Mouse (Mus musculus) lung, embryonic 16.5 days (tissue): ENCODE results near the gene Caskin2. TPM values are rescaled to one million over a fixed set of nuclear protein-coding genes. Genes with fewer than 3 reads are reported as not detected.

ENCODE experiments used
- ATAC-seq: fragments of 200-750 bp; cut with Nextera tagmentation; 2 replicates; pipeline ENCODE4 v1.8.0; 2017; ENCODE audit warnings: low read depth, mild to moderate bottlenecking, moderate library complexity
- H3K27ac ChIP-seq: fragments of 300-500 bp; sonication (generic); 2 replicates; pipeline ENCODE4 v1.5.1; 2014; ENCODE audit warnings: mild to moderate bottlenecking, control low read depth, low read length
- H3K27me3 ChIP-seq: fragments of 300-500 bp; sonication (generic); 2 replicates; pipeline ENCODE4 v1.6.1; 2014; ENCODE audit warnings: low read depth, low read length, mixed read lengths; ENCODE audit not compliant: control insufficient read depth, insufficient read depth
- H3K36me3 ChIP-seq: fragments of 300-500 bp; sonication (generic); 2 replicates; pipeline ENCODE4 v1.6.1; 2014; ENCODE audit warnings: low read length; ENCODE audit not compliant: control insufficient read depth, insufficient read depth
- H3K4me1 ChIP-seq: fragments of 300-500 bp; sonication (generic); replicated peaks from 2 replicates; pipeline ENCODE4 v1.6.1; 2014; ENCODE audit warnings: low read length, mixed read lengths; ENCODE audit not compliant: control insufficient read depth, insufficient read depth
- H3K4me2 ChIP-seq: fragments of 300-500 bp; sonication (generic); 2 replicates; pipeline ENCODE4 v1.6.1; 2014; ENCODE audit warnings: low read depth, low read length, control low read depth
- H3K4me3 ChIP-seq: fragments of 300-500 bp; sonication (generic); 2 replicates; pipeline ENCODE4 v1.5.1; 2014; ENCODE audit warnings: mild to moderate bottlenecking, low read length, control low read depth
- H3K9ac ChIP-seq: fragments of 300-500 bp; sonication (generic); 2 replicates; pipeline ENCODE4 v1.6.1; 2014; ENCODE audit warnings: low read length, control low read depth
- H3K9me3 ChIP-seq: fragments of 300-500 bp; sonication (generic); 2 replicates; pipeline ENCODE4 v1.6.1; 2016; ENCODE audit warnings: low read length; ENCODE audit not compliant: control insufficient read depth
- WGBS: fragments of 180-500 bp; shearing (Covaris S2); extraction: QIAGEN DNeasy Blood & Tissue Kit; methylation state at CpG from one replicate; pipeline ENCODE4 v1.1.7; 2014; 5-methylcytosine and 5-hydroxymethylcytosine counted together
- polyA plus RNA-seq: library from polyadenylated mRNA; unstranded; fragments of >200 nt; fragmentation: Nextera tagmentation; extraction: Ambion mirVana; gene quantifications from 2 replicates; pipeline ENCODE4 v1.2.1, GENCODE M21; 2015

Gene Caskin2
- polyA plus RNA-seq, 1 experiment from 2014 or later, result 21.6 TPM

- WGBS, result 69% methylated on average over 20 of the region's 20 CpGs
- H3K4me3 ChIP-seq, result peak overlapping the region; percentile 75
- H3K9me3 ChIP-seq, result no peaks in the 10 kb centered on the region
- peak overlapping the region; percentile 19; the same call in 1 of the 2 replicates for H3K27ac ChIP-seq
- H3K4me1 ChIP-seq, result peaks cover 59% of the 10 kb centered on the region
- H3K36me3 ChIP-seq, result peaks cover 6% of the 10 kb centered on the region
- H3K9ac ChIP-seq, result peak overlapping the region; percentile 91
- no peaks in the 10 kb centered on the region for H3K27me3 ChIP-seq
- peak overlapping the region; percentile 95 for H3K4me2 ChIP-seq
- ATAC-seq, result no peak
These were observed 1.9 kb downstream of the Caskin2 start for GRCm38 (mm10) chr11:115811381-115812093.

GRCm38 (mm10) chr11:115810377-115810776, 3.1 kb downstream of the Caskin2 start:
- Histone ChIP-seq H3K4me2 (peak overlapping the region; percentile 95), H3K36me3 (peaks cover 12% of the 10 kb centered on the region), H3K4me1 (peaks cover 53% of the 10 kb centered on the region), H3K27me3 (no peaks in the 10 kb centered on the region), H3K4me3 (peak overlapping the region; percentile 75), H3K9me3 (no peaks in the 10 kb centered on the region), H3K27ac (peak overlapping the region; percentile 81), H3K9ac (peak overlapping the region; percentile 54)
- 27% methylated on average over 14 of the region's 14 CpGs for WGBS
- no peak for ATAC-seq

GRCm38 (mm10) chr11:115809311-115809781, 4.1 kb downstream of the Caskin2 start:
- H3K27ac ChIP-seq, result peak overlapping the region; percentile 81
- ATAC-seq, result peak; percentile 24
- peak overlapping the region; percentile 38; the same call in 1 of the 2 replicates for H3K9ac ChIP-seq
- peak overlapping the region; percentile 95; the same call in 1 of the 2 replicates for H3K4me2 ChIP-seq
- 48% methylated on average over 8 of the region's 8 CpGs for WGBS
- H3K4me3 ChIP-seq, result peak overlapping the region; percentile 3; the same call in 1 of the 2 replicates
- H3K4me1 ChIP-seq, result peaks cover 49% of the 10 kb centered on the region
- no peaks in the 10 kb centered on the region for H3K9me3 ChIP-seq
- peaks cover 19% of the 10 kb centered on the region for H3K36me3 ChIP-seq
- H3K27me3 ChIP-seq, result no peaks in the 10 kb centered on the region

- no peaks in the 10 kb centered on the region for H3K27me3 ChIP-seq
- peak; percentile 15 for ATAC-seq
- H3K4me1 ChIP-seq, result peaks cover 46% of the 10 kb centered on the region
- H3K36me3 ChIP-seq, result peaks cover 21% of the 10 kb centered on the region
- no peaks in the 10 kb centered on the region for H3K9me3 ChIP-seq
- H3K27ac ChIP-seq, result peak overlapping the region; percentile 81
- peak overlapping the region; percentile 3; the same call in 1 of the 2 replicates for H3K4me3 ChIP-seq
- H3K9ac ChIP-seq, result peak overlapping the region; percentile 38
- H3K4me2 ChIP-seq, result peak overlapping the region; percentile 95
- 9% methylated on average over 10 of the region's 10 CpGs for WGBS
These were observed 4.6 kb downstream of the Caskin2 start for GRCm38 (mm10) chr11:115808696-115809310.

- no peak overlapping the region for H3K27ac ChIP-seq
- WGBS, result 69% methylated on average over 11 of the region's 11 CpGs
- no peaks in the 10 kb centered on the region for H3K27me3 ChIP-seq
- peaks cover 26% of the 10 kb centered on the region for H3K36me3 ChIP-seq
- H3K9me3 ChIP-seq, result no peaks in the 10 kb centered on the region
- H3K4me3 ChIP-seq, result no peak overlapping the region
- peaks cover 46% of the 10 kb centered on the region for H3K4me1 ChIP-seq
- ATAC-seq, result no peak
- H3K9ac ChIP-seq, result no peak overlapping the region
- peak overlapping the region; percentile 95; the same call in 1 of the 2 replicates for H3K4me2 ChIP-seq
These were observed 5.5 kb downstream of the Caskin2 start for GRCm38 (mm10) chr11:115807971-115808370.

- H3K4me2 ChIP-seq, result no peak overlapping the region
- H3K9me3 ChIP-seq, result no peaks in the 10 kb centered on the region
- H3K4me3 ChIP-seq, result no peak overlapping the region
- no peak overlapping the region for H3K9ac ChIP-seq
- H3K36me3 ChIP-seq, result peaks cover 33% of the 10 kb centered on the region
- H3K27ac ChIP-seq, result no peak overlapping the region
- WGBS, result 77% methylated on average over 6 of the region's 6 CpGs
- H3K27me3 ChIP-seq, result no peaks in the 10 kb centered on the region
- ATAC-seq, result no peak
- H3K4me1 ChIP-seq, result peaks cover 42% of the 10 kb centered on the region
These were observed 6.1 kb downstream of the Caskin2 start for GRCm38 (mm10) chr11:115807306-115807705.

GRCm38 (mm10) chr11:115806154-115806553, 7.3 kb downstream of the Caskin2 start:
- H3K27ac ChIP-seq, result no peak overlapping the region
- peaks cover 33% of the 10 kb centered on the region for H3K4me1 ChIP-seq
- H3K4me2 ChIP-seq, result no peak overlapping the region
- no peak overlapping the region for H3K4me3 ChIP-seq
- no peak for ATAC-seq
- no peaks in the 10 kb centered on the region for H3K9me3 ChIP-seq
- WGBS, result 87% methylated on average over 10 of the region's 10 CpGs
- no peaks in the 10 kb centered on the region for H3K27me3 ChIP-seq
- no peak overlapping the region for H3K9ac ChIP-seq
- H3K36me3 ChIP-seq, result peaks cover 40% of the 10 kb centered on the region

- no peak overlapping the region for H3K4me3 ChIP-seq
- no peak overlapping the region for H3K27ac ChIP-seq
- no peaks in the 10 kb centered on the region for H3K9me3 ChIP-seq
- no peak for ATAC-seq
- no peak overlapping the region for H3K9ac ChIP-seq
- peaks cover 23% of the 10 kb centered on the region for H3K4me1 ChIP-seq
- 91% methylated on average over 7 of the region's 7 CpGs for WGBS
- H3K36me3 ChIP-seq, result peaks cover 49% of the 10 kb centered on the region
- H3K27me3 ChIP-seq, result no peaks in the 10 kb centered on the region
- H3K4me2 ChIP-seq, result no peak overlapping the region
These were observed 8.4 kb downstream of the Caskin2 start for GRCm38 (mm10) chr11:115805005-115805404.

- H3K4me3 ChIP-seq, result no peak overlapping the region
- peaks cover 4% of the 10 kb centered on the region for H3K4me1 ChIP-seq
- no peak overlapping the region for H3K9ac ChIP-seq
- 85% methylated on average over 24 of the region's 24 CpGs for WGBS
- H3K9me3 ChIP-seq, result no peaks in the 10 kb centered on the region
- no peak overlapping the region for H3K27ac ChIP-seq
- H3K36me3 ChIP-seq, result peaks cover 53% of the 10 kb centered on the region
- H3K27me3 ChIP-seq, result no peaks in the 10 kb centered on the region
- no peak for ATAC-seq
- H3K4me2 ChIP-seq, result no peak overlapping the region
These were observed 10.2 kb downstream of the Caskin2 start for GRCm38 (mm10) chr11:115803072-115803709.
